Mouse (Mus musculus) brain, embryonic 14.5 days (tissue): ENCODE results near the gene Mettl1. TPM values are rescaled to one million over a fixed set of nuclear protein-coding genes. Genes with fewer than 3 reads are reported as not detected.

ENCODE experiments used
- DNase-seq: peaks from one replicate; pipeline ENCODE4 v3.0.0-alpha.2; 2011; ENCODE audit warnings: low read depth
- CTCF ChIP-seq: fragments of 200-500 bp; IDR thresholded peaks from 2 replicates; pipeline ENCODE4 v1.5.1; 2012; ENCODE audit warnings: inconsistent platforms, mild to moderate bottlenecking, moderate library complexity, borderline replicate concordance; ENCODE audit not compliant: insufficient read depth, insufficient read length; ENCODE audit errors: extremely low read depth
- POLR2A ChIP-seq: fragments of 200-500 bp; IDR thresholded peaks from 2 replicates; pipeline ENCODE4 v1.6.1; 2012; ENCODE audit warnings: mild to moderate bottlenecking, inconsistent platforms, borderline replicate concordance; ENCODE audit not compliant: poor library complexity, insufficient read depth, insufficient read length, severe bottlenecking; ENCODE audit errors: extremely low read depth
- polyA plus RNA-seq: library from polyadenylated mRNA; depleted of rRNA; stranded (reverse); fragments of >200 nt; gene quantifications from 2 replicates; pipeline ENCODE4 v1.2.3, GENCODE M21; 2012; rRNA removed

Mettl1 gene
- polyA plus RNA-seq = 15.8 and 19.4 TPM in 2 replicates

DNA sequence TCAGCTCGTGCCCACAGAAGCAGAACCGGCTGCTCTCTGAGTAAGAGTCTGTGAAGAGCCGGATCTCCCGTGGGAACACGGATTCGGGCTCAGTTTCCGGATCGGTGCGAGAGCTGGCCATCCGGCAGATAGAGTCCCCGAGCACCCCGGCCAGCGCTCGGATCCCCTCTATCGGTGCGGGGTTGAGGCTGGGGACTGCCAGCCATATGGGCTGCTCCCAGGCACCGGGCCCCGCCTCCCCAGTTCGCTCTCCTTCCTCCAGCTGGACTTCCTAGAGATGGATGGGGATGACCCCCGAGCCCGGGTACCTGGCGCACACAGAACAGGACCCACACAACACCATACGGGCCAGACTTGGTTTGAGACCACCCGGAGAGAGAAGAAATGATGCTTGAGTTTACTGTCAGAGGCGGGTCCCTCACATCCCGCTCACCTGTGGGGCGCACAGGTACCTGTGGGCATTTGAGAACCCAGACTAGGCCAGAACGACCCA lies at the start of gene Mettl1, which contains the start of gene Eef1akmt3:
Mettl1 (plus strand) TSS at position 141 of the 493 bp plus-strand sequence.
Eef1akmt3 (minus strand) TSS at position 240 of the 493 bp plus-strand sequence.
- no peak for TF ChIP-seq POLR2A
- TF ChIP-seq CTCF = no peak
- DNase-seq = no peak

DNA sequence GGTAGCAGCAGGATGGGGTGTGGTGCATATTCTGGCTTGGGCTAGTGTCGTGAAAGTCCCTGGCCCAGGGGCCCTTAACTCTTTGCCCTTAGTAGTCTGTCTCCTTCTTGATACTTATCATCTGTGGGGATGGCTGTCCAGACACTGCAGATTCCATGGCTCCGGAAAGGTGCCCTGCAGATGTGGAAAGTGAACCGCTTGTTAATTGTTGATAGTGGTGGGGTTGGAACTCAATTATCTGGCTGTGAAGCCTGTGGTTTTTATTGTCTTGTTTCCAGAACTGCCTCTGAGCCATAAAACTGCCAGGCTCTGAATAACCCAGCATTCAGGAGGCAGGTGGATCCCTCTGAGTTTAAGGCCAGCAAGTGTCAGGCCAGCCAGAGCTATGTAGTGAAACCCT lies 49.5 kb upstream of the Mettl1 start:
- no peak for TF ChIP-seq POLR2A
- no peak for TF ChIP-seq CTCF
- no peak for DNase-seq

DNA sequence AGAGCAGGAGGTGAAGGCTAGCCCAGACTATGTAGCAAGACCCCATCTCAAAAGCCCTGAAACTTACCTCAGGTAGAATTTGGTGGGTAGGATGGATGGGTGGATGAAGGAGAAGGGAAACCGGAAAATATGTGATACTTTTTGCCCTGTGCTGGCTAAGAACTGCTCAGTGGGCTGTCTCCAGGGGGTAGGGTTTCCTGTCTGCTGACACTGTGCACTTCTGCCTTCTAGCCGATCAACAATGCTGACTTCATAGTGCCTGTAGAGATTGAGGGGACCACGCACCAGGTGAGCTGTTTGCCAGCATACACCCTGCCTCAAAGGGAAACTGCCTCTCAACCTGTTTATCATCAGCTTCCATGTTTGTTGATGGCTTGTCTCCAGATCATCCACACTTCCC lies 47.6 kb upstream of the Mettl1 start:
- DNase-seq = no peak
- no peak for TF ChIP-seq POLR2A
- TF ChIP-seq CTCF = no peak

DNA sequence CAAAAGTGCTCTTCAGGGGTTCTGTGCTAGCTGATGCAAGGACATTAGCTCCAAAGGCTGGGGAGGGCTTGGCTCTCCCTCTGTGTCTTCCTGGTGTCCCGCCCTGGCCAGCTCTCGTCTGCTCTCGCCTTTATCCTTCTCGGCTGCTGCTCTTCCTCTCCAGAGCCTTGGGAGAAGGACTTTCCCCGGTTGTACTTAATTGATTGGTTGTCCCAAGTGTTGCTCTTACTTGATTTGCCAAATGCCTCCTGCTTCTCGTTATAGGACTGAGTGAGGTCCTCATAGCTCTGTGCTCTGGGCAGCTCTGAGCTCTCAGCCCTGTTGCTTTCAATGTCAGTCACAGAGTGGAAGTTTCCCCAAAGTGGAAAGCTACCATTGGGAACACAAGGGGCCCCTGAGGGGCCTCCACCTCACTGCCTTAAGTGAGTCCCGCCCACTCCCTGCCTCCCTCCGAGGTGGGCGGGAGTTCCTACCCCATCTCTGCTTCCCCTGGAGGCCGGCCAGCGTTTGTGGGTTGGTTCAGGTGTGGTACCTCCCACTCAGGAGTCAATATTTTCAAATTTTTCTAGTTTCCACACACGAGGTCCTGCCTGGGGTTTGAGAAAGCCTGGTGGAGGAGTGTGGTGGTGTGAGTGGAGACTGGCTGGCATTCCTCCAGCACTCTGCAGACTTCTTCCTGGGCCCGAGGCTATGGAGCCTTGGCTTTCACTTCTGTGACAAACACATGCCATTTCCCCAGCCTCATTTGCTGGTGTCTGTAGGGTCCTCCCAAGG lies 43.7 kb upstream of the Mettl1 start:
- DNase-seq = no peak
- TF ChIP-seq CTCF (no peak), POLR2A (no peak)

DNA sequence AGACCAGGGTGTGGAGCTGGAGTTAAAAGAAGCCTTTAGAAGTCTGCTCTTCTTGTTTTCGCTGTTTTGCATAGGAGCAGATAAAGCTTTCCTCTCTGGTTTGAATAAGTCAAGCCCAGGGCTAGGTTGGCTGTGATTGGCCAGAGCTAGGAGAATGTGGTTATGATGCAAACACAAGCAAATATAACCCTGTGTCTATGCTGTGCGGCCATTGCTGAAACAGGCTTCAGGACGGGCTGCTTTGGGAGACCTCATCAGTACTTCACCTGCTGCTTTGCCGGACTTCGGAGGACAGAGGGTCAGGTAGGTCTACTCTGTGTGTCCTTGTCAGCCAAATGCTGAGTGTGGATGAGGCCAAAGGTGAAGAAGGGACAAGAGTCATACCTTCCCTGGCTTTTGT lies 40.7 kb upstream of the Mettl1 start, which contains the start of gene Avil:
Avil (plus strand) TSS at position 181 of the 400 bp plus-strand sequence.
- DNase-seq = no peak
- TF ChIP-seq POLR2A (no peak), CTCF (no peak)

DNA sequence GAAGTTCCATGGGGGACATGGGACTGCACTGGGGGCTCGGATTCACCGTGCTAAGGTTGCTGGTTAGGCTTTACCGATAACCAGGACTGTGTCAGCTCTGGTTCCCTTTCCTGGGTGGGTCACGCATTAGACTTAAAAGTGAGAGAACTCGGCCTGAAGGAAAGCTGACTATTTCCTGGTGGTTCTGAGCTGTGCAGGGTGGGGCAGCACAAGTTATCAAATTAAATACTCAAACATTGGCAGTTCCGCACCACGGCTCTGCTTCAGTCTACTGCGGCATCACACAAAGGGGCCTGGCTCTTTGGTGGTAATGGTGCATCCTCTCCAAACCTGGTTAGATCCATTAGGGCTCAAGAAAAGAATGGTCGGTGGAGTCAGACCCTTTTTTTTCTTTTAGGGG lies 39.9 kb upstream of the Mettl1 start:
- DNase-seq = no peak
- TF ChIP-seq CTCF (no peak), POLR2A (no peak)

DNA sequence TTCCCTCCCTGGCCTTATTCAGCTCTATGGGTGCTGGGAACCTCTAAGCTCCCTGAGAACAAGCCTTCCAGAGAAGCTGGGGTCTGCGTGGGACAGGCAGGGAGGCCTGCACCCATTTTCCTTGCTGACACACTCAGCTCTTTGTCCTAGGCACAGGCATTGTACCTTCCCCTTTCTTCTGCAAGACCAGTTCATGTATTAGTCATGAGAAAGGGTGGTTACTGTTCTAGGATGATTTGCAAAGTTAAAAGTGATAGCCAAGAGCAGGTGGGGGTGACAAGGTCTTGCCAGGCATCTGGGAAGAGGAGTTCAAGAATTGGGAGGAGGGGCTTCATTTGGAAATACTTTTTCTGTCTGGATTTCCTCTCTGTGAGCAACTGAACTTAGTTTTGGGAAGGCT lies 39.2 kb upstream of the Mettl1 start:
- DNase-seq = no peak
- no peak for TF ChIP-seq CTCF
- TF ChIP-seq POLR2A = no peak

DNA sequence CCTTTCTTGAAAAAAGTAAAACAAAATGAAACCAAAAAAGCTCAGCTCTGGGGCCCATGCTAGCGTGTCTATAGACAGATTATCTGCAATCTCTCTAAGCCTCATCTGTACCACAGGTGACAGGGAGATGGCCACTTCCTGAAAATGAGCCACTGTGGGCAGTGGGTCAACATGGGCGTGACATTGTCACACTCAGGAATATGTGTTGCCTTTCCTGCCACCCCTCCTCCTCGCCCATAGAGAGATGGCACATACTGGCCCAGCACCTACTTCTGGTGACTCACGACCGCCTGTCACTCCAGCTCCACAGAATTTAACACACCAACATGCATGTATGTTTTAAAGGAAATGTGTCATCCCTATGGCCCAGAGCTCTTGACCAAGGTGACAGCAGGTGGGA lies 38.4 kb upstream of the Mettl1 start:
- no peak for TF ChIP-seq POLR2A
- no peak for TF ChIP-seq CTCF
- DNase-seq = no peak

DNA sequence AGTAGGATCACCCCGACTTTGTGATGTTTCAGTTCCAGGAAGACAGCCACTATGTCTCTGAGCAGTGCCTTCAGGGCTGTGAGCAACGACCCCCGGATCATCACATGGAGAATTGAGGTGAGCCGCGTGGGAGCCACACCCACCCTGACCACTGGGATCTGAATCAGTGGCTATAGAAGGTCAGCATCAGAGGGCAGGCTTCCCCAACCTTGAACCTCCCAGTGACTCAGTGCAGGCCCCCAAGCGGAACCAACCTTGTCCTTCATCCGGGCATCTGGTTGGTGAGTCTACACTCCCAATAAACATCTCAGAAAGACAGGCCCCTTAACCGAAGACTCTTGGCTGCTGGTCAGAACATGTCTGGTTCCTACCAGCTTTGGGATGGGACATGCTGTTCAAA lies 37.9 kb upstream of the Mettl1 start:
- TF ChIP-seq POLR2A = no peak
- TF ChIP-seq CTCF = no peak
- DNase-seq = no peak

DNA sequence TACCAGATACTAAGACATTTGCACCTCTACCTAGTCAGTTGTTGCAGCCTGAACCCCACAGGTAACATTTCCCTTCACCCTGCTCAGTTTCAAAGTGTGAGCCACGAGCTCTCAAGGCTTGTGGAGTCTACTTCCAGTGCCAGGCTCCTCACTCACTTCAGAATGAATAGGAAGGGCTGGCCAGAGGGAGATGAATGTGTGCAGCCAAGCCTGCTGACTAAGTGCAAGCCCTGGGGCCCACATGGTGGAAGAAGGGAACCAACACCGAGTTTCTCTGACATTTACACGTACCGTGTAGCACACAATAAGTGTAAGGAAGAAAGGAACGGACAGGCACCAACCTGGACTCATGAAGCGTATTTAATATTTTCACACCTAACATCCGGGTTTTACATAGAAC lies 37.4 kb upstream of the Mettl1 start:
- DNase-seq = no peak

DNA sequence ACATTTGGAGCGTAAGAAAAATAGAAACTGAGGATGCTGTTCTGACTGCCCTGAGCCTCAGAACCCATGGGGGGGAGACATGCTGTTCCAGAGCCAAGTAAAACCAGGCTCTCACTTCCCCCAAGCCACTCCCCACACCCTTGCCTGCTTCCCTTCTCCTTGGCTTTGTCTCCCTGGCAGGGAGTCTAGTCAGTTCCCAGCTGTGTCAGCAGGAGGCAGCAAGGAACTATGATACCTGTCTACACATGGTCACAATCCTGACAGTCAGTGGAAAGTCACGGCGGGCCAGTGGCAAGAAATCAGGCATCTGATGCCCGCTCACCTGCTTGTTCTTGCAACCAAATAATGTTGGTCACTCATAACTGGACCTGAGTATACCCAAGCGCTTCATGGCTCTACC lies 24.7 kb upstream of the Mettl1 start:
- TF ChIP-seq POLR2A (no peak), CTCF (peak; percentile 29; the same call in 1 of the 2 replicates)
- no peak for DNase-seq

More for the DNA sequence above, 37.4 kb upstream of the Mettl1 start:
- TF ChIP-seq CTCF (no peak), POLR2A (no peak)

DNA sequence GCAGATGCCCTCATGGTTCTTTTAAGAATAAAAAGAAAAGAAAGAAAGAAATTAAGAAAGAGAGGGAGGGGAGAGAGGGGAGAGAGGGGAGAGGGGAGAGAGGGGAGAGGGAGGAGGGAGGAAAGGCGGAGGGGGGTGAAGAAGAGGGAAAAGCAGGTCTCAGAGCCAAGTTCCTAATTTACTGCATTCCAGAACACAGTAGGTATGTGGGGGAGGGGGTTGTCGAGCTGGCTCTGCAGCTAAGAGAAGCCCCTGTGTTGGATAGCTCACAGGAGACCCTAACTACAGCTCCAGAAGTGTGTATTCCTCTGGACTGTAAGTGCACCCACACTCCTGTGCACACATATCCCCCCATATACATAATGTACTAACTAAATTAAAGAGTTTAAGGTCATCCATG lies 24.1 kb upstream of the Mettl1 start:
- TF ChIP-seq POLR2A (no peak), CTCF (no peak)
- DNase-seq = no peak
